Mouse (Mus musculus): ENCODE measurements around the gene Rpl23a. TPM values are rescaled to one million over a fixed set of nuclear protein-coding genes. Genes with fewer than 3 reads are reported as not detected.

Rpl23a gene
- polyA plus RNA-seq, 1 experiment from 2014 or later: 1,029 TPM

GRCm38 (mm10) chr11:78159096-78159495, 24.3 kb downstream of the Rpl23a start:
- Histone ChIP-seq H3K4me2 (replicated peaks) (no peak overlapping the region), H3K4me1 (replicated peaks; ENCODE audit: control insufficient read depth, insufficient read depth, low read length) (peaks cover 19% of the 10 kb centered on the region), H3K9me3 (ENCODE audit: control insufficient read depth, low read length) (no peaks in the 10 kb centered on the region), H3K27ac (no peak overlapping the region), H3K4me3 (replicated peaks; ENCODE audit: low read length) (no peak overlapping the region), H3K9ac (no peak overlapping the region), H3K27me3 (ENCODE audit: control insufficient read depth, insufficient read depth, low read length) (no peaks in the 10 kb centered on the region), H3K36me3 (replicated peaks; ENCODE audit: control insufficient read depth, insufficient read depth) (peaks cover 85% of the 10 kb centered on the region)
- DNase-seq (ENCODE audit: low spot score) (peak; percentile 80), ATAC-seq (ENCODE audit: low FRiP score) (peak; percentile 64)
- 33% methylated on average over 2 of the region's 2 CpGs for WGBS

- Histone ChIP-seq H3K27me3 (ENCODE audit: control insufficient read depth, insufficient read depth, low read length) (no peaks in the 10 kb centered on the region), H3K9ac (no peak overlapping the region), H3K27ac (no peak overlapping the region), H3K4me1 (replicated peaks; ENCODE audit: control insufficient read depth, insufficient read depth, low read length) (peaks cover 12% of the 10 kb centered on the region), H3K4me2 (replicated peaks) (no peak overlapping the region), H3K4me3 (replicated peaks; ENCODE audit: low read length) (no peak overlapping the region), H3K36me3 (replicated peaks; ENCODE audit: control insufficient read depth, insufficient read depth) (peaks cover 96% of the 10 kb centered on the region), H3K9me3 (ENCODE audit: control insufficient read depth, low read length) (no peaks in the 10 kb centered on the region)
- 77% methylated on average over 6 of the region's 6 CpGs for WGBS
- DNase-seq (ENCODE audit: low spot score) (no peak), ATAC-seq (ENCODE audit: low FRiP score) (no peak)
These were observed 27.2 kb downstream of the Rpl23a start for GRCm38 (mm10) chr11:78156156-78156699.

GRCm38 (mm10) chr11:78155674-78156073, 27.7 kb downstream of the Rpl23a start:
- no peaks in the 10 kb centered on the region for H3K9me3 ChIP-seq (ENCODE audit: control insufficient read depth, low read length)
- peaks cover 96% of the 10 kb centered on the region for H3K36me3 ChIP-seq (replicated peaks; ENCODE audit: control insufficient read depth, insufficient read depth)
- 64% methylated on average over 5 of the region's 5 CpGs for WGBS
- no peak for ATAC-seq (ENCODE audit: low FRiP score)
- no peak overlapping the region for H3K4me2 ChIP-seq (replicated peaks)
- no peak for DNase-seq (ENCODE audit: low spot score)
- no peak overlapping the region for H3K27ac ChIP-seq
- no peak overlapping the region for H3K9ac ChIP-seq
- H3K4me3 ChIP-seq (replicated peaks; ENCODE audit: low read length): no peak overlapping the region
- H3K4me1 ChIP-seq (replicated peaks; ENCODE audit: control insufficient read depth, insufficient read depth, low read length): peaks cover 12% of the 10 kb centered on the region
- no peaks in the 10 kb centered on the region for H3K27me3 ChIP-seq (ENCODE audit: control insufficient read depth, insufficient read depth, low read length)

- no peaks in the 10 kb centered on the region for H3K27me3 ChIP-seq (ENCODE audit: control insufficient read depth, insufficient read depth, low read length)
- WGBS: 71% methylated on average over 13 of the region's 13 CpGs
These were observed 29.6 kb downstream of the Rpl23a start for GRCm38 (mm10) chr11:78153778-78154177.

GRCm38 (mm10) chr11:78152299-78153231, 30.8 kb downstream of the Rpl23a start:
- no peak overlapping the region for H3K4me2 ChIP-seq (replicated peaks)
- H3K36me3 ChIP-seq (replicated peaks; ENCODE audit: control insufficient read depth, insufficient read depth): peaks cover 95% of the 10 kb centered on the region
- H3K4me1 ChIP-seq (replicated peaks; ENCODE audit: control insufficient read depth, insufficient read depth, low read length): peaks cover 12% of the 10 kb centered on the region
- H3K9me3 ChIP-seq (ENCODE audit: control insufficient read depth, low read length): no peaks in the 10 kb centered on the region
- H3K9ac ChIP-seq: no peak overlapping the region
- H3K27me3 ChIP-seq (ENCODE audit: control insufficient read depth, insufficient read depth, low read length): no peaks in the 10 kb centered on the region
- 41% methylated on average over 9 of the region's 9 CpGs for WGBS
- no peak overlapping the region for H3K4me3 ChIP-seq (replicated peaks; ENCODE audit: low read length)
- H3K27ac ChIP-seq: peak overlapping the region; percentile 64
- ATAC-seq (ENCODE audit: low FRiP score) (peak; percentile 86), DNase-seq (ENCODE audit: low spot score) (peak; percentile 78)

More at GRCm38 (mm10) chr11:78153778-78154177, 29.6 kb downstream of the Rpl23a start:
- no peak overlapping the region for H3K4me3 ChIP-seq (replicated peaks; ENCODE audit: low read length)
- peaks cover 12% of the 10 kb centered on the region for H3K4me1 ChIP-seq (replicated peaks; ENCODE audit: control insufficient read depth, insufficient read depth, low read length)
- H3K9ac ChIP-seq: no peak overlapping the region
- no peak overlapping the region for H3K4me2 ChIP-seq (replicated peaks)
- H3K9me3 ChIP-seq (ENCODE audit: control insufficient read depth, low read length): no peaks in the 10 kb centered on the region
- H3K36me3 ChIP-seq (replicated peaks; ENCODE audit: control insufficient read depth, insufficient read depth): peaks cover 96% of the 10 kb centered on the region
- ATAC-seq (ENCODE audit: low FRiP score) (no peak), DNase-seq (ENCODE audit: low spot score) (no peak)
- peak overlapping the region; percentile 64 for H3K27ac ChIP-seq

- 23% methylated on average over 1 of the region's 1 CpGs for WGBS
- no peak overlapping the region for H3K4me2 ChIP-seq (replicated peaks)
- H3K27ac ChIP-seq: no peak overlapping the region
- H3K36me3 ChIP-seq (replicated peaks; ENCODE audit: control insufficient read depth, insufficient read depth): peaks cover 95% of the 10 kb centered on the region
- no peak overlapping the region for H3K4me3 ChIP-seq (replicated peaks; ENCODE audit: low read length)
- ATAC-seq (ENCODE audit: low FRiP score): no peak
- H3K9me3 ChIP-seq (ENCODE audit: control insufficient read depth, low read length): no peaks in the 10 kb centered on the region
- no peak overlapping the region for H3K9ac ChIP-seq
- DNase-seq (ENCODE audit: low spot score): no peak
- H3K4me1 ChIP-seq (replicated peaks; ENCODE audit: control insufficient read depth, insufficient read depth, low read length): peaks cover 12% of the 10 kb centered on the region
- H3K27me3 ChIP-seq (ENCODE audit: control insufficient read depth, insufficient read depth, low read length): no peaks in the 10 kb centered on the region
These were observed 32.2 kb downstream of the Rpl23a start for GRCm38 (mm10) chr11:78151161-78151560.

GRCm38 (mm10) chr11:78146707-78147543, 36.5 kb downstream of the Rpl23a start:
- Histone ChIP-seq H3K27me3 (ENCODE audit: control insufficient read depth, insufficient read depth, low read length) (no peaks in the 10 kb centered on the region), H3K36me3 (replicated peaks; ENCODE audit: control insufficient read depth, insufficient read depth) (peaks cover 88% of the 10 kb centered on the region), H3K4me2 (replicated peaks) (no peak overlapping the region), H3K4me1 (replicated peaks; ENCODE audit: control insufficient read depth, insufficient read depth, low read length) (no peaks in the 10 kb centered on the region), H3K4me3 (replicated peaks; ENCODE audit: low read length) (no peak overlapping the region), H3K9ac (no peak overlapping the region), H3K9me3 (ENCODE audit: control insufficient read depth, low read length) (no peaks in the 10 kb centered on the region), H3K27ac (no peak overlapping the region)
- ATAC-seq (ENCODE audit: low FRiP score) (no peak), DNase-seq (ENCODE audit: low spot score) (no peak)
- 94% methylated on average over 6 of the region's 6 CpGs for WGBS

- no peak overlapping the region for H3K4me3 ChIP-seq (replicated peaks; ENCODE audit: low read length)
- ATAC-seq (ENCODE audit: low FRiP score) (no peak), DNase-seq (ENCODE audit: low spot score) (no peak)
- no peak overlapping the region for H3K9ac ChIP-seq
- no peaks in the 10 kb centered on the region for H3K9me3 ChIP-seq (ENCODE audit: control insufficient read depth, low read length)
- no peaks in the 10 kb centered on the region for H3K4me1 ChIP-seq (replicated peaks; ENCODE audit: control insufficient read depth, insufficient read depth, low read length)
- H3K27ac ChIP-seq: no peak overlapping the region
- no peaks in the 10 kb centered on the region for H3K27me3 ChIP-seq (ENCODE audit: control insufficient read depth, insufficient read depth, low read length)
- no peak overlapping the region for H3K4me2 ChIP-seq (replicated peaks)
- H3K36me3 ChIP-seq (replicated peaks; ENCODE audit: control insufficient read depth, insufficient read depth): peaks cover 81% of the 10 kb centered on the region
- WGBS: 90% methylated on average over 5 of the region's 5 CpGs
These were observed 37.2 kb downstream of the Rpl23a start for GRCm38 (mm10) chr11:78146168-78146567.

- no peaks in the 10 kb centered on the region for H3K9me3 ChIP-seq (ENCODE audit: control insufficient read depth, low read length)
- H3K9ac ChIP-seq: no peak overlapping the region
- no peak overlapping the region for H3K27ac ChIP-seq
- H3K4me1 ChIP-seq (replicated peaks; ENCODE audit: control insufficient read depth, insufficient read depth, low read length): no peaks in the 10 kb centered on the region; the same call in 1 of the 2 replicates
- no peak overlapping the region for H3K4me2 ChIP-seq (replicated peaks)
- H3K36me3 ChIP-seq (replicated peaks; ENCODE audit: control insufficient read depth, insufficient read depth): peaks cover 56% of the 10 kb centered on the region
- H3K27me3 ChIP-seq (ENCODE audit: control insufficient read depth, insufficient read depth, low read length): no peaks in the 10 kb centered on the region
- H3K4me3 ChIP-seq (replicated peaks; ENCODE audit: low read length): no peak overlapping the region
- 76% methylated on average over 2 of the region's 2 CpGs for WGBS
- ATAC-seq (ENCODE audit: low FRiP score): no peak
- DNase-seq (ENCODE audit: low spot score): no peak
These were observed 39.9 kb downstream of the Rpl23a start for GRCm38 (mm10) chr11:78143520-78143919.
